Mouse (Mus musculus) midbrain, embryonic 12.5 days (tissue): ENCODE measurements at regions not wholly inside any gene's neighbourhood (a gene's known extent, or its start where the extent isn't known, plus 50 kb on each side); places are given as distances from the start of the nearest gene placed in this dataset.
"Not testable (repeated sequence)": the region's sequence is repeated elsewhere in the genome, so short reads cannot be mapped to it uniquely, and the experiment has no call there.

Experiments
- ATAC-seq: fragments of 200-750 bp; cut with Nextera tagmentation; 2 replicates; pipeline ENCODE4 v1.8.0; 2017; ENCODE audit warnings: low read depth, moderate TSS enrichment, moderate library complexity; ENCODE audit not compliant: low FRiP score
- H3K27ac ChIP-seq: fragments of 300-500 bp; sonication (generic); replicated peaks from 2 replicates; pipeline ENCODE4 v1.5.1; 2016; ENCODE audit warnings: mild to moderate bottlenecking
- H3K27me3 ChIP-seq: fragments of 300-500 bp; sonication (generic); 2 replicates; pipeline ENCODE4 v1.6.1; 2016; ENCODE audit warnings: mild to moderate bottlenecking
- H3K36me3 ChIP-seq: fragments of 300-500 bp; sonication (generic); 2 replicates; pipeline ENCODE4 v1.6.1; 2016
- H3K4me1 ChIP-seq: fragments of 300-500 bp; sonication (generic); 2 replicates; pipeline ENCODE4 v1.6.1; 2016
- H3K4me2 ChIP-seq: fragments of 300-500 bp; sonication (generic); replicated peaks from 2 replicates; pipeline ENCODE4 v1.6.1; 2016; ENCODE audit warnings: mild to moderate bottlenecking, moderate library complexity
- H3K4me3 ChIP-seq: fragments of 300-500 bp; sonication (generic); 2 replicates; pipeline ENCODE4 v1.5.1; 2016; ENCODE audit warnings: mild to moderate bottlenecking
- H3K9ac ChIP-seq: fragments of 300-500 bp; sonication (generic); replicated peaks from 2 replicates; pipeline ENCODE4 v1.6.1; 2016; ENCODE audit warnings: mild to moderate bottlenecking, moderate library complexity
- H3K9me3 ChIP-seq: fragments of 300-500 bp; sonication (generic); 2 replicates; pipeline ENCODE4 v1.6.1; 2016; ENCODE audit warnings: mild to moderate bottlenecking
- WGBS: fragments of 180-500 bp; shearing (Covaris S2); methylation state at CpG from one replicate; pipeline ENCODE4 v1.1.7; 2016; 5-methylcytosine and 5-hydroxymethylcytosine counted together

GRCm38 (mm10) chr15:34027111-34027510 is 330.6 kb downstream of the 9430069I07Rik start:
- ATAC-seq, H3K27ac ChIP-seq, H3K4me1 ChIP-seq, H3K9me3 ChIP-seq, H3K36me3 ChIP-seq, H3K4me2 ChIP-seq, H3K27me3 ChIP-seq, H3K9ac ChIP-seq, H3K4me3 ChIP-seq: not testable (repeated sequence)
- 91% methylated on average over 8 of the region's 8 CpGs for WGBS

DNA sequence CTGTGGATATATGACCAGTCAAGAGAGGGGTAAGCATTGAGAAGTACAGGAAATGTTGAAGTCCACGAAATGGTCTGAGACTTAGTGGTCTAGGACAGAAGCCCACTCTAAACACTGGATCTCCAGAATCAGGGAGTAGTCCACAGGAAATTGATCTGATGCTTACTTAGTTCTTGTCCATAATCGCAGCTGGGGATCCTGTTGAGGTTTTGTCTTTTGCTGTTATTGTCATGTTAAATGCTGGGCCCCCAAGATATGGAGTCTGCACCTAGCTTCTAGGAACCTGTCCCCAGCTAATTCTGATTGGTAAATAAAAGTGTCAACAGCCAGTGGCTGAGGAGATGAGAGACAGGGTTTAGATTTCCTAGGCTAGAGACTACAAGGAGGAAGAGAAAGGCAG is 332.3 kb downstream of the 9430069I07Rik start:
- no peak overlapping the region for H3K27ac ChIP-seq
- H3K36me3 ChIP-seq: no peaks in the 10 kb centered on the region
- H3K4me3 ChIP-seq: no peak overlapping the region
- no peak overlapping the region for H3K9ac ChIP-seq
- no peak for ATAC-seq
- no peaks in the 10 kb centered on the region for H3K4me1 ChIP-seq
- no peaks in the 10 kb centered on the region for H3K9me3 ChIP-seq
- H3K4me2 ChIP-seq: no peak overlapping the region
- WGBS: 84% methylated on average over 2 of the region's 2 CpGs
- H3K27me3 ChIP-seq: no peaks in the 10 kb centered on the region

DNA sequence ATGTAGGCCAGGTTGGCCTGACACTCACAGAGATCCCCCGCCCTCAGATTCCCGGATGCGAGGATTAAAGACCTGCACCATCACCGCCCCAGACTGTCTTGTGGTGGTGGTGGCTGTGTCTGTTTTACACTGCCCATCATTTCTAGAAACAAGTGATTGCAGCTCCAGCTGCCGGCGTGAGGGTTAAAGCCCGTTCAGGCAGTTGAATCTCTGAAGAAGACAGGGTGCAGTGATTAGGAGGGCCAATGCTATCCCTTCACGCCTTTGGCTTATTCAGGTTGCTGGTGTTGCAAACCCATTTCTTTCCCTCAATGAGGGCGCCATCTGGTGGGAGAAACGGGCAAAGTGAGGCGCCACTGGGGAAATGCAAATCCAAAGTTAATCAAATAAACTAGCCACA is 335.8 kb downstream of the 9430069I07Rik start:
- ATAC-seq: peak; percentile 41; the same call in 1 of the 2 replicates
- H3K36me3 ChIP-seq: no peaks in the 10 kb centered on the region

GRCm38 (mm10) chr15:34016397-34017156 is 341.1 kb downstream of the 9430069I07Rik start:
- Histone ChIP-seq H3K9ac (no peak overlapping the region), H3K27ac (no peak overlapping the region), H3K4me2 (no peak overlapping the region; the same call in 1 of the 2 replicates), H3K9me3 (no peaks in the 10 kb centered on the region), H3K36me3 (no peaks in the 10 kb centered on the region), H3K27me3 (no peaks in the 10 kb centered on the region), H3K4me1 (no peaks in the 10 kb centered on the region), H3K4me3 (no peak overlapping the region)
- 51% methylated on average over 13 of the region's 13 CpGs for WGBS
- ATAC-seq: peak; percentile 58; the same call in 1 of the 2 replicates

More for the DNA sequence above, 335.8 kb downstream of the 9430069I07Rik start:
- H3K27me3 ChIP-seq: no peaks in the 10 kb centered on the region
- H3K9ac ChIP-seq: no peak overlapping the region
- WGBS: 28% methylated on average over 11 of the region's 11 CpGs
- H3K4me1 ChIP-seq: no peaks in the 10 kb centered on the region
- no peak overlapping the region for H3K27ac ChIP-seq
- H3K4me2 ChIP-seq: no peak overlapping the region
- H3K4me3 ChIP-seq: no peak overlapping the region
- H3K9me3 ChIP-seq: no peaks in the 10 kb centered on the region

GRCm38 (mm10) chr15:34008591-34008990 is 349.1 kb downstream of the 9430069I07Rik start:
- ATAC-seq: no peak
- H3K4me1 ChIP-seq: no peaks in the 10 kb centered on the region
- no peak overlapping the region for H3K9ac ChIP-seq
- no peak overlapping the region for H3K4me2 ChIP-seq
- no peak overlapping the region for H3K27ac ChIP-seq
- 36% methylated on average over 1 of the region's 1 CpGs for WGBS
- H3K9me3 ChIP-seq: no peaks in the 10 kb centered on the region
- H3K4me3 ChIP-seq: no peak overlapping the region
- H3K36me3 ChIP-seq: no peaks in the 10 kb centered on the region
- no peaks in the 10 kb centered on the region for H3K27me3 ChIP-seq

DNA sequence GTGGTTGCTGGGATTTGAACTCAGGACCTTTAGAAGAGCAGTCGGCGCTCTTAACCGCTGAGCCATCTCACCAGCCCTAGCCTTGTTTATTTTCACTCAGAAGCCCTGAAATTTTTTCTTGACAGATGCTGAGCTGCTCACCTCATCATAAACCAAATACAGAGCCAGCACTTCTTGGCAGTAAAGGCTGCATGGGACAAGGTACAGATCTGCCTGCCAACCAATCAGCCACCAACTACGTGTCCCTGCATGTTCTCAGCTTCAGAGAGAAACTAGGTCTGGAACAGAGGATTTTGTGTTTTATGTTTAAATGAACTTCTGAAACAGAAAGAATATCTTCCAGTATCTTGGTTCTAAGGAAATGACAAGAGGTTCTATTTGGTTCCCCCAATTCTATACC is 365.3 kb downstream of the 9430069I07Rik start:
- WGBS: 90% methylated on average over 4 of the region's 4 CpGs
- no peaks in the 10 kb centered on the region for H3K36me3 ChIP-seq

GRCm38 (mm10) chr15:33975077-33975476 is 382.6 kb downstream of the 9430069I07Rik start:
- H3K9ac ChIP-seq: no peak overlapping the region
- H3K27me3 ChIP-seq: no peaks in the 10 kb centered on the region
- no peak overlapping the region for H3K27ac ChIP-seq
- no peaks in the 10 kb centered on the region for H3K4me1 ChIP-seq
- ATAC-seq: no peak
- WGBS: 42% methylated on average over 1 of the region's 1 CpGs
- H3K4me2 ChIP-seq: no peak overlapping the region
- H3K36me3 ChIP-seq: no peaks in the 10 kb centered on the region
- no peak overlapping the region for H3K4me3 ChIP-seq
- H3K9me3 ChIP-seq: no peaks in the 10 kb centered on the region

More for the DNA sequence above, 365.3 kb downstream of the 9430069I07Rik start:
- H3K27ac ChIP-seq: no peak overlapping the region
- H3K4me2 ChIP-seq: no peak overlapping the region
- no peak overlapping the region for H3K9ac ChIP-seq
- no peaks in the 10 kb centered on the region for H3K27me3 ChIP-seq
- no peak overlapping the region for H3K4me3 ChIP-seq
- ATAC-seq: no peak
- no peaks in the 10 kb centered on the region for H3K9me3 ChIP-seq
- H3K4me1 ChIP-seq: no peaks in the 10 kb centered on the region

- Histone ChIP-seq H3K4me1 (no peaks in the 10 kb centered on the region), H3K27ac (no peak overlapping the region), H3K4me3 (no peak overlapping the region), H3K36me3 (no peaks in the 10 kb centered on the region), H3K9ac (no peak overlapping the region), H3K9me3 (no peaks in the 10 kb centered on the region), H3K27me3 (no peaks in the 10 kb centered on the region), H3K4me2 (no peak overlapping the region)
- 82% methylated on average over 3 of the region's 3 CpGs for WGBS
- no peak for ATAC-seq
Observed at GRCm38 (mm10) chr15:33973466-33973865, 384.2 kb downstream of the 9430069I07Rik start.

DNA sequence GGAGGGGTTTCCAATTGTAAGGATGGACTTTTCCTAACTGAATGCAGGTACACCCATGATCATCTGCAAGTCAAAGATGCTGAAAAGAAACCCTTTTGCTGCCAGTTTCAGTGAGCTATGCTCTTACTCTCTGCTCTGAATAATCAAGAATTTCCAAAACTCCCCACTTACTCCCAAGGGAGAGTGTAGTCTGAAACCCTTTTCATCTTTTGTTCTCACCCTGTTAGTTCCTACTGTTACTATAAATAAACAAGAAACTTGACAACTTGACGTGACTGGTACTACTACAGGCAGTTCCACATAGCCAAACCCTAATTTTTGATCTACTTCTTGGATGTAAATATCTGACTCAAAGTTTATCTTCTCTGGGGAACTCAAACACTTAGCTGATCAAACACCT is 388.3 kb downstream of the 9430069I07Rik start:
- no peak overlapping the region for H3K4me2 ChIP-seq
- 51% methylated on average over 1 of the region's 1 CpGs for WGBS
- H3K4me1 ChIP-seq: no peaks in the 10 kb centered on the region
- ATAC-seq: no peak
- no peak overlapping the region for H3K9ac ChIP-seq
- H3K4me3 ChIP-seq: no peak overlapping the region
- no peaks in the 10 kb centered on the region for H3K36me3 ChIP-seq
- no peaks in the 10 kb centered on the region for H3K27me3 ChIP-seq
- no peak overlapping the region for H3K27ac ChIP-seq
- no peaks in the 10 kb centered on the region for H3K9me3 ChIP-seq

DNA sequence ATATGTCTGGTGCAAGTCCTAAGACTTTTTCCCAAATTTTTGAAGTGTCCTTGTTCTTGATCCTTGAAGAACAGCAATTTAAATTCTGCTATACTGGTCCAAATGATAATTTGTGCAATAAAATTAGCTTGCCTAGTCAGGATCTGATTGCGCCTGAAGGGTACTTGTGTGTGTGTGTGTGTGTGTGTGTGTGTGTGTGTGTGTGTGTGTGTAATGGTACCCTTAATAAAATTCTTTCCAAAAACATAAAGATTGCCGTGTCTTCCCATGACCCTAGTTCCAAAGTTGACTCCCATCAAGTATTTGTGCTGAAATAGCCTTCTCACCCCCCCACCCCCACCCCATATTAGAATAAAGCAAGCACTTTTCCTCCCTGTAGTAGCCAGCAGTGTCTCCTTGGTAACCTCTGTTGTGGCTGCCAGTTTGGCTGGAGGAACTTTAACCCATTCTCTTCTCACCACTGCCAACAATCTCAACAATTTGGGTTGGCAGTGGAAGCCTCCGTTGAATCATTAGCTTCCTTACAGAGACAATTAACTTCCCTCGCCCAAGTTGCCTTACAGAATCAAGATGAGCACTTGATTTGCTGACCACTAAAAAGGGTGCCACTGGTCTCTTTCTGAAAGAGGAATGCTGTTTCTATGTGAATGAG is 422.5 kb downstream of the 9430069I07Rik start:
- Histone ChIP-seq H3K4me2 (no peak overlapping the region), H3K9me3 (no peaks in the 10 kb centered on the region), H3K9ac (no peak overlapping the region), H3K27me3 (no peaks in the 10 kb centered on the region), H3K36me3 (no peaks in the 10 kb centered on the region), H3K4me1 (no peaks in the 10 kb centered on the region), H3K27ac (no peak overlapping the region), H3K4me3 (no peak overlapping the region)
- 72% methylated on average over 4 of the region's 4 CpGs for WGBS
- ATAC-seq: no peak

DNA sequence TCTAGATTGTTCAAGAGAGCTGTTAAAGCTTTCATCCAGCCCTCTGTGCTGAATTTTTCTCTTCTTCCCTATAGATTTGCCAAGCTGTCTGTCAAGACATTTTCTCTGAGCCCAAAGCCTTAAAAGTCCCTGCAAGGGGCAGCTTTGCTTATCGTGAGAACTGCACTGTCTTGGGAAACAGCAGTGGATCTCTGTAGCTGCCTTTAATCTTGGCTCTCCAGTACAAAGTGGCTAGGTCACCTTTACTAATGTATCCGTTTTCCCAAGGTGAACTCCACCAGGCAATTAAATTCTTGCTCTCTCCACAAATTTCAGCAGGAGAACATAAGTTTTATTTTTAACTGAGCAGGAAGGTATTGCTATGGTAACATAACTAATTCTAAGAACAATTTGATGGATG is 431.2 kb downstream of the 9430069I07Rik start:
- Histone ChIP-seq H3K36me3 (no peaks in the 10 kb centered on the region), H3K9me3 (no peaks in the 10 kb centered on the region), H3K9ac (no peak overlapping the region), H3K27ac (no peak overlapping the region), H3K4me3 (no peak overlapping the region), H3K4me2 (no peak overlapping the region), H3K4me1 (no peaks in the 10 kb centered on the region), H3K27me3 (no peaks in the 10 kb centered on the region)
- WGBS: 69% methylated on average over 2 of the region's 2 CpGs
- no peak for ATAC-seq

DNA sequence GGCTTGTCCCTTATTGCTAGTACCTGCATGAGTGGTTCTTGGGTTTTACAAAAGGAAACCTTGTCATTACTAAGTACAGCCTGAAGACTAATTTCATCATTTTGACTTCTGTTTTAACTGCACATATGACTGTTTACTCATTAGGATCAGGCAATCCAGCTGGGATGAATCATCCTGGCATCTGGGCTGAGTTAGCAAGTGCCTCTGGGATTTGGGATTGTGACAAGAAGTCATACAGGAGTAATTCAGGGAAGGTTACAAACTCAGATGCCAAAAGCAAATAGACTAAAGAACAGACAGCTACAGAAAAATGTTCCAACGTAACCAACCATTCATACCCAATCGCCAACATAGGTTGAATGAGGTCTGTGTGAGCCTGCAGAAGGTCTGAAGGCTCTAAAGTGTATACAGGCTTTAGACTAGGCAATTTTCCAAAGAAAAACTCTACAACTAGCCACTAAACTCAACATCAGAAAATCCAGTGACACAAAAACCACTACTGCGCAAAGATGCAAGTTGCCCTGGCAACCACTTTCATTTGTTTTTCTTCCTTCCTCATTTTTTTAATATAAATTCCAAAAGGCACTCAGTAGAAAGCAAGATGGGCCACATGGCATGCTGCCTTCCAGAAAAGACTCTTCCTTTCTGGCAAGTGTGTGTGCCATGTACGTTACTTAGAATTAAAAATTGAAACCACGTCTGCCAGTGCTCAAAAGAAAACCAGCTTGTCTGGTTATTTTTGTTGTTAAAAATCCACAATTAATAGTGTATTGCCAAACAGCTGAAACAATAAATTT is 433.4 kb downstream of the 9430069I07Rik start:
- WGBS: 84% methylated on average over 5 of the region's 5 CpGs

More for the DNA sequence above, 433.4 kb downstream of the 9430069I07Rik start:
- H3K9ac ChIP-seq: no peak overlapping the region
- no peak for ATAC-seq
- H3K4me2 ChIP-seq: no peak overlapping the region
- H3K4me1 ChIP-seq: no peaks in the 10 kb centered on the region
- no peak overlapping the region for H3K4me3 ChIP-seq
- no peaks in the 10 kb centered on the region for H3K9me3 ChIP-seq
- no peaks in the 10 kb centered on the region for H3K36me3 ChIP-seq
- no peaks in the 10 kb centered on the region for H3K27me3 ChIP-seq
- no peak overlapping the region for H3K27ac ChIP-seq
